7 mouse cellular contexts compared by ENCODE assay signal in the genomic region with DNA sequence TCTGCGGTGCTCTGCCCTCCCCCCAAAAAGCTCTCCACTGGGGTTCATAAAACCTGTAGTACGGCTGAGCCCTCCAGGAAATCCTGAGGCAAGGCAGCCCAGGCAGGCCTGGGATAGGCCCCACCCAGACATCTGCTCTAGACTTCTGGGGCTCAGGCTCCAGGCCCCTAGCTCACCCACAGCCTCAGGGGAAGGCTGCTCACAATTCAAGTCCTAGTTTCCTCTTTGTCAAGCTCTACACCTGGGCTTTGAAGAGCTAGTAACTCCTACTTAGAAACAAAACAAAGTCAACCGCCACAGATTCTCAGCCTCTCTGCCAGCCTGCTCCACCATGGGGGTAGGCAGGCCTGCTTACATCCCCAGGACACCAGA. TPM values are rescaled to one million over a fixed set of nuclear protein-coding genes. Genes with fewer than 3 reads are reported as not detected.
DNase-seq lines count a peak whose midpoint lies in the region; ATAC-seq and TF ChIP-seq lines count a peak whose summit lies in the region.

No protein-coding gene starts in this region.

- peaks cover 56% of the 10 kb centered on the region for H3K4me1 ChIP-seq in G1E (ENCODE audit: insufficient read depth, low read depth, low read length)
- H3K4me1 ChIP-seq in embryonic fibroblast, embryonic 13.5 days (ENCODE audit: control insufficient read depth, insufficient read depth, low read length), result peaks cover 5% of the 10 kb centered on the region; the same call in 1 of the 2 replicates
- H3K4me1 ChIP-seq in intestine, embryonic 16.5 days (ENCODE audit: control insufficient read depth, insufficient read depth, low read length), result peaks cover 40% of the 10 kb centered on the region

- TF ChIP-seq CTCF in G1E (IDR thresholded peaks at IDR 0.05; ENCODE audit: low read depth, low read length), result no peak
- TF ChIP-seq CTCF in embryonic fibroblast, embryonic 13.5 days (IDR thresholded peaks at IDR 0.05; ENCODE audit: borderline replicate concordance, insufficient read depth, low read length), result no peak

- peak overlapping the region; percentile 32 for H3K4me2 ChIP-seq in intestine, embryonic 16.5 days (ENCODE audit: low read depth, low read length)

- no peaks in the 10 kb centered on the region for H3K9me3 ChIP-seq in G1E (replicated peaks)
- H3K9me3 ChIP-seq in intestine, embryonic 16.5 days (ENCODE audit: control insufficient read depth, low read length), result no peaks in the 10 kb centered on the region

- DNase-seq in CD8-positive naive resting alpha-beta T cell, adult 2 months (ENCODE audit: low read depth in 2 of 2, low spot score in 2 of 2), result peak; percentile 24 to 44
- peak; percentile 73 for DNase-seq in G1E (ENCODE audit: low spot score)
- DNase-seq in lung, postnatal 10 days, result peak; percentile 55
- peak; percentile 73 to 81 for DNase-seq in thymus, postnatal 10 days (ENCODE audit: low spot score in 2 of 2)
- DNase-seq in frontal cortex, postnatal 10 days (ENCODE audit: low spot score in 2 of 2), result no peak

- no peaks in the 10 kb centered on the region for H3K27me3 ChIP-seq in G1E (ENCODE audit: insufficient read depth, low read length)
- H3K27me3 ChIP-seq in intestine, embryonic 16.5 days (replicated peaks; ENCODE audit: control insufficient read depth, insufficient read depth, low read length), result no peaks in the 10 kb centered on the region

- WGBS in intestine, embryonic 16.5 days, result 17% methylated on average over 3 of the region's 3 CpGs

- H3K4me3 ChIP-seq in G1E (ENCODE audit: low read depth, low read length), result peak overlapping the region; percentile 20; the same call in 1 of the 2 replicates
- no peak overlapping the region for H3K4me3 ChIP-seq in embryonic fibroblast, embryonic 13.5 days (ENCODE audit: insufficient read depth, low read length)
- peak overlapping the region; percentile 6; the same call in 1 of the 2 replicates for H3K4me3 ChIP-seq in intestine, embryonic 16.5 days (ENCODE audit: low read length)

- peaks cover 71% of the 10 kb centered on the region for H3K36me3 ChIP-seq in G1E (replicated peaks)
- peaks cover 24% of the 10 kb centered on the region for H3K36me3 ChIP-seq in intestine, embryonic 16.5 days (ENCODE audit: control insufficient read depth, insufficient read depth, low read length)

- peak overlapping the region; percentile 37 for H3K27ac ChIP-seq in embryonic fibroblast, embryonic 13.5 days (ENCODE audit: insufficient read depth, low read length)
- H3K27ac ChIP-seq in intestine, embryonic 16.5 days (ENCODE audit: low read length), result peak overlapping the region; percentile 86

- H3K9ac ChIP-seq in intestine, embryonic 16.5 days (ENCODE audit: low read depth, low read length), result peak overlapping the region; percentile 34

- ATAC-seq in G1E (ENCODE audit: extremely low read depth, insufficient number of reproducible peaks, low FRiP score, poor library complexity, severe bottlenecking), result 0 out of 2 replicates have a peak, but pooled peaks have one; percentile 18
- ATAC-seq in intestine, embryonic 16.5 days, result no peak

- TF ChIP-seq POLR2A in embryonic fibroblast, embryonic 13.5 days (IDR thresholded peaks at IDR 0.05; ENCODE audit: low read depth, low read length), result no peak

RNA-seq across cellular contexts. Expression of gene Smarcd2, which starts 3.7 kb away (rescaled TPM):
- 94.1 and 113 TPM in 2 replicates for total RNA-seq in G1E (2014; fragmentation: Nextera tagmentation)
- total RNA-seq in G1E (2017), result 139 and 149 TPM in 2 replicates
- 138 and 154 TPM in 2 replicates for polyA plus RNA-seq in G1E (2012)
- polyA plus RNA-seq in embryonic fibroblast, embryonic 13.5 days (2011; ENCODE audit: insufficient read length, low read depth, missing spikeins), result 50.4 and 64.3 TPM in 2 replicates
- polyA plus RNA-seq in intestine, embryonic 16.5 days (2015; fragmentation: Nextera tagmentation; extraction: Ambion mirVana), result 48.1 and 49.7 TPM in 2 replicates

RNA-seq across cellular contexts. Expression of gene Tcam1, which starts 7.4 kb away (rescaled TPM):
- not detected in 2 replicates for total RNA-seq in G1E (2014; fragmentation: Nextera tagmentation)
- total RNA-seq in G1E (2017), result 0.12 TPM in 1 of 2 replicates, not detected in the other
- polyA plus RNA-seq in G1E (2012), result 0.01 TPM in 1 of 2 replicates, not detected in the other
- polyA plus RNA-seq in embryonic fibroblast, embryonic 13.5 days (2011; ENCODE audit: insufficient read length, low read depth, missing spikeins), result 0.16 and 0.18 TPM in 2 replicates
- 0.20 and 0.27 TPM in 2 replicates for polyA plus RNA-seq in intestine, embryonic 16.5 days (2015; fragmentation: Nextera tagmentation; extraction: Ambion mirVana)

RNA-seq across cellular contexts. Expression of gene Psmc5, which starts 13.1 kb away (rescaled TPM):
- total RNA-seq in G1E (2014; fragmentation: Nextera tagmentation) (44.0 and 50.7 TPM in 2 replicates), G1E (2017) (90.7 and 96.0 TPM in 2 replicates)
- 38.4 and 64.1 TPM in 2 replicates for polyA plus RNA-seq in G1E (2012)
- polyA plus RNA-seq in embryonic fibroblast, embryonic 13.5 days (2011; ENCODE audit: insufficient read length, low read depth, missing spikeins), result 141 and 156 TPM in 2 replicates
- polyA plus RNA-seq in intestine, embryonic 16.5 days (2015; fragmentation: Nextera tagmentation; extraction: Ambion mirVana), result 234 and 263 TPM in 2 replicates

RNA-seq across cellular contexts. Expression of gene Ftsj3, which starts 13.2 kb away (rescaled TPM):
- total RNA-seq in G1E (2014; fragmentation: Nextera tagmentation), result 49.0 and 59.8 TPM in 2 replicates
- 90.6 and 109 TPM in 2 replicates for total RNA-seq in G1E (2017)
- 11.5 and 21.6 TPM in 2 replicates for polyA plus RNA-seq in G1E (2012)
- 49.5 and 60.5 TPM in 2 replicates for polyA plus RNA-seq in embryonic fibroblast, embryonic 13.5 days (2011; ENCODE audit: insufficient read length, low read depth, missing spikeins)
- polyA plus RNA-seq in intestine, embryonic 16.5 days (2015; fragmentation: Nextera tagmentation; extraction: Ambion mirVana), result 42.9 and 50.8 TPM in 2 replicates

RNA-seq across cellular contexts. Expression of gene Gh, which starts 32.6 kb away (rescaled TPM):
- total RNA-seq in G1E (2014; fragmentation: Nextera tagmentation), result not detected in 2 replicates
- not detected in 2 replicates for total RNA-seq in G1E (2017)
- not detected in 2 replicates for polyA plus RNA-seq in G1E (2012)
- polyA plus RNA-seq in embryonic fibroblast, embryonic 13.5 days (2011; ENCODE audit: insufficient read length, low read depth, missing spikeins), result not detected in 2 replicates
- polyA plus RNA-seq in intestine, embryonic 16.5 days (2015; fragmentation: Nextera tagmentation; extraction: Ambion mirVana), result not detected in 2 replicates

Comparison
In these comparisons a context has a peak if more than half of its experiments do, and no peak if none do; other contexts are left out.
1. DNase-seq: peak in CD8-positive naive resting alpha-beta T cell, adult 2 months (2 of 2), G1E (single experiment), lung, postnatal 10 days (single experiment) and thymus, postnatal 10 days (2 of 2); none in frontal cortex, postnatal 10 days (0 of 2).